Mouse (Mus musculus): Measurements from ENCODE around the gene Atg9b. TPM values are rescaled to one million over a fixed set of nuclear protein-coding genes. Genes with fewer than 3 reads are reported as not detected.

Atg9b gene
- polyA plus RNA-seq (2012; rRNA removed) = 3.0 and 4.7 TPM in 2 replicates

- DNase-seq (ENCODE audit: extremely low spot score in 1 of 2, low spot score in 1 of 2) = no peak
Measured at GRCm38 (mm10) chr5:24391864-24392263, at the start of gene Atg9b. Gene Atg9b (minus strand): TSS chr5:24392143.

- no peak for DNase-seq (ENCODE audit: extremely low spot score in 1 of 2, low spot score in 1 of 2)
Measured at GRCm38 (mm10) chr5:24441187-24441586, 49.2 kb upstream of the Atg9b start.

GRCm38 (mm10) chr5:24433993-24434392 is 42.0 kb upstream of the Atg9b start:
- DNase-seq (ENCODE audit: extremely low spot score in 1 of 2, low spot score in 1 of 2) = no peak

- no peak for DNase-seq (ENCODE audit: extremely low spot score in 1 of 2, low spot score in 1 of 2)
Measured at GRCm38 (mm10) chr5:24428596-24428995, 36.7 kb upstream of the Atg9b start.

GRCm38 (mm10) chr5:24427981-24428402 is 36.0 kb upstream of the Atg9b start:
- no peak for DNase-seq (ENCODE audit: extremely low spot score in 1 of 2, low spot score in 1 of 2)

- DNase-seq (ENCODE audit: extremely low spot score in 1 of 2, low spot score in 1 of 2) = no peak
Measured at GRCm38 (mm10) chr5:24427285-24427633, 35.3 kb upstream of the Atg9b start.

- no peak for DNase-seq (ENCODE audit: extremely low spot score in 1 of 2, low spot score in 1 of 2)
Measured at GRCm38 (mm10) chr5:24426556-24427284, 34.8 kb upstream of the Atg9b start.

GRCm38 (mm10) chr5:24426037-24426432 is 34.1 kb upstream of the Atg9b start:
- DNase-seq (ENCODE audit: extremely low spot score in 1 of 2, low spot score in 1 of 2) = no peak

- peak in 1 of 2 experiments; percentile 38 for DNase-seq (ENCODE audit: extremely low spot score in 1 of 2, low spot score in 1 of 2)
Measured at GRCm38 (mm10) chr5:24425421-24426036, 33.6 kb upstream of the Atg9b start.

GRCm38 (mm10) chr5:24424861-24425411 is 33.0 kb upstream of the Atg9b start:
- peak in 1 of 2 experiments; percentile 61 for DNase-seq (ENCODE audit: extremely low spot score in 1 of 2, low spot score in 1 of 2)

GRCm38 (mm10) chr5:24424004-24424781 is 32.2 kb upstream of the Atg9b start:
- DNase-seq (ENCODE audit: extremely low spot score in 1 of 2, low spot score in 1 of 2) = no peak

- DNase-seq (ENCODE audit: extremely low spot score in 1 of 2, low spot score in 1 of 2) = peak; percentile 100
Measured at GRCm38 (mm10) chr5:24423129-24424003, 31.4 kb upstream of the Atg9b start, which contains the start of the genes Cdk5 and Slc4a2. Gene Cdk5 (minus strand): TSS chr5:24423530. Gene Slc4a2 (plus strand): TSS chr5:24423837.

- no peak for DNase-seq (ENCODE audit: extremely low spot score in 1 of 2, low spot score in 1 of 2)
Measured at GRCm38 (mm10) chr5:24420381-24420780, 28.4 kb upstream of the Atg9b start.

- no peak for DNase-seq (ENCODE audit: extremely low spot score in 1 of 2, low spot score in 1 of 2)
Measured at GRCm38 (mm10) chr5:24417587-24417986, 25.6 kb upstream of the Atg9b start.

GRCm38 (mm10) chr5:24416222-24416736 is 24.3 kb upstream of the Atg9b start:
- DNase-seq (ENCODE audit: extremely low spot score in 1 of 2, low spot score in 1 of 2) = peak in 1 of 2 experiments; percentile 86

- DNase-seq (ENCODE audit: extremely low spot score in 1 of 2, low spot score in 1 of 2) = no peak
Measured at GRCm38 (mm10) chr5:24413938-24414337, 22.0 kb upstream of the Atg9b start.

- DNase-seq (ENCODE audit: extremely low spot score in 1 of 2, low spot score in 1 of 2) = no peak
Measured at GRCm38 (mm10) chr5:24413042-24413693, 21.2 kb upstream of the Atg9b start, which contains the start of gene Asic3. Gene Asic3 (plus strand): TSS chr5:24413392.

GRCm38 (mm10) chr5:24412063-24412462 is 20.1 kb upstream of the Atg9b start:
- no peak for DNase-seq (ENCODE audit: extremely low spot score in 1 of 2, low spot score in 1 of 2)

- DNase-seq (ENCODE audit: extremely low spot score in 1 of 2, low spot score in 1 of 2) = no peak
Measured at GRCm38 (mm10) chr5:24409466-24409865, 17.5 kb upstream of the Atg9b start.
